Mouse (Mus musculus) E14TG2a.4 (cell line): ENCODE results near the gene Sh3bp1.

Experiments
- CTCF ChIP-seq: conservative IDR thresholded peaks from 2 replicates; pipeline ENCODE4 v1.5.1; 2014; ENCODE audit warnings: low read length
- NANOG ChIP-seq: IDR thresholded peaks from 2 replicates; pipeline ENCODE4 v1.6.1; 2014; ENCODE audit warnings: borderline replicate concordance, low read length, mixed read lengths
- POU5F1 ChIP-seq: IDR thresholded peaks from 2 replicates; pipeline ENCODE4 v1.6.1; 2014; ENCODE audit warnings: low read length, borderline replicate concordance

- TF ChIP-seq CTCF (no peak), POU5F1 (no peak), NANOG (no peak)
Measured at GRCm38 (mm10) chr15:78948152-78948725, 48.7 kb downstream of the Sh3bp1 start.
